Mouse (Mus musculus) limb, embryonic 15.5 days (tissue): ENCODE data around the gene Asb15. TPM values are rescaled to one million over a fixed set of nuclear protein-coding genes. Genes with fewer than 3 reads are reported as not detected.

ENCODE experiments used
- ATAC-seq: fragments of 200-750 bp; cut with Nextera tagmentation; 2 replicates; pipeline ENCODE4 v1.8.0; 2017; ENCODE audit warnings: low read depth, moderate TSS enrichment; ENCODE audit not compliant: insufficient number of reproducible peaks, low FRiP score, low TSS enrichment
- H3K27ac ChIP-seq: fragments of 300-500 bp; sonication (generic); 2 replicates; pipeline ENCODE4 v1.5.1; 2015; ENCODE audit warnings: moderate library complexity, mild to moderate bottlenecking, inconsistent platforms
- H3K27me3 ChIP-seq: fragments of 300-500 bp; sonication (generic); 2 replicates; pipeline ENCODE4 v1.6.1; 2015; ENCODE audit warnings: inconsistent platforms
- H3K36me3 ChIP-seq: fragments of 300-500 bp; sonication (generic); 2 replicates; pipeline ENCODE4 v1.6.1; 2015; ENCODE audit warnings: inconsistent platforms
- H3K4me1 ChIP-seq: fragments of 300-500 bp; sonication (generic); 2 replicates; pipeline ENCODE4 v1.6.1; 2015; ENCODE audit warnings: inconsistent platforms
- H3K4me2 ChIP-seq: fragments of 300-500 bp; sonication (generic); 2 replicates; pipeline ENCODE4 v1.6.1; 2015; ENCODE audit warnings: mild to moderate bottlenecking, inconsistent platforms
- H3K4me3 ChIP-seq: fragments of 300-500 bp; sonication (generic); 2 replicates; pipeline ENCODE4 v1.5.1; 2015; ENCODE audit warnings: mild to moderate bottlenecking, inconsistent platforms
- H3K9ac ChIP-seq: fragments of 300-500 bp; sonication (generic); 2 replicates; pipeline ENCODE4 v1.6.1; 2015; ENCODE audit warnings: inconsistent platforms
- H3K9me3 ChIP-seq: fragments of 300-500 bp; sonication (generic); 2 replicates; pipeline ENCODE4 v1.6.1; 2016; ENCODE audit warnings: inconsistent platforms
- WGBS: fragments of 180-500 bp; shearing (Covaris S2); methylation state at CpG from one replicate; pipeline ENCODE4 v1.1.7; 2015; 5-methylcytosine and 5-hydroxymethylcytosine counted together
- polyA plus RNA-seq: library from polyadenylated mRNA; unstranded; fragments of >200 nt; fragmentation: Nextera tagmentation; extraction: Ambion mirVana; gene quantifications from 2 replicates; pipeline ENCODE4 v1.2.1, GENCODE M21; 2015

The Asb15 gene
- polyA plus RNA-seq, 1 experiment from 2014 or later, result not detected

- H3K4me2 ChIP-seq, result no peak overlapping the region
- no peak for ATAC-seq
- H3K27ac ChIP-seq, result no peak overlapping the region
- H3K9me3 ChIP-seq, result no peaks in the 10 kb centered on the region
- H3K9ac ChIP-seq, result no peak overlapping the region
- H3K4me3 ChIP-seq, result no peak overlapping the region
- 92% methylated on average over 7 of the region's 7 CpGs for WGBS
- no peaks in the 10 kb centered on the region for H3K27me3 ChIP-seq
- H3K4me1 ChIP-seq, result no peaks in the 10 kb centered on the region
- peaks cover 28% of the 10 kb centered on the region for H3K36me3 ChIP-seq
Measured at GRCm38 (mm10) chr6:24612074-24612755, 84.3 kb downstream of the Asb15 start.

- no peak for ATAC-seq
- Histone ChIP-seq H3K4me3 (no peak overlapping the region), H3K36me3 (peaks cover 37% of the 10 kb centered on the region), H3K9me3 (no peaks in the 10 kb centered on the region), H3K27me3 (no peaks in the 10 kb centered on the region), H3K4me1 (no peaks in the 10 kb centered on the region), H3K27ac (no peak overlapping the region), H3K4me2 (no peak overlapping the region), H3K9ac (no peak overlapping the region)
- WGBS, result 95% methylated on average over 6 of the region's 6 CpGs
Measured at GRCm38 (mm10) chr6:24613346-24613745, 85.4 kb downstream of the Asb15 start.

DNA sequence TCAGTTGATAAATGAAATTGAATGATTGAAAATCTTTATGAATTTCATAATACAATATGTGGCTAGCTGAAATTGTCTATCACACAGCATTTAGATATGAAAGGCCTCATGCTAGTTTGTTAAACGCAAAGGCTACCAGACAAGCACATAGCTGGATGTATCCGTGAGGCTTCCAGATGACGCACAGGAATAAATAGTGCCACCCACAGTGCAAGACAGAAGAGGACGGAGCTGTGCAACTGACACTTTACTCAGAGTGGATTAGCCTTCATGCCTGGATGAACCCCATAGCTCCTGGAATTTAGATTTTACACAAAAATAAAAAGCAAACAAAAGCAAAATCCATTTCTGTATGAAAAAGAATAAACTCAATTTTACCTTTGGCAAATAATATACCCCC is 86.0 kb downstream of the Asb15 start:
- ATAC-seq, result no peak
- Histone ChIP-seq H3K4me1 (no peaks in the 10 kb centered on the region), H3K4me2 (no peak overlapping the region), H3K27me3 (no peaks in the 10 kb centered on the region), H3K9ac (no peak overlapping the region), H3K9me3 (no peaks in the 10 kb centered on the region), H3K4me3 (no peak overlapping the region), H3K27ac (no peak overlapping the region), H3K36me3 (peaks cover 37% of the 10 kb centered on the region)
- WGBS, result 93% methylated on average over 4 of the region's 4 CpGs

DNA sequence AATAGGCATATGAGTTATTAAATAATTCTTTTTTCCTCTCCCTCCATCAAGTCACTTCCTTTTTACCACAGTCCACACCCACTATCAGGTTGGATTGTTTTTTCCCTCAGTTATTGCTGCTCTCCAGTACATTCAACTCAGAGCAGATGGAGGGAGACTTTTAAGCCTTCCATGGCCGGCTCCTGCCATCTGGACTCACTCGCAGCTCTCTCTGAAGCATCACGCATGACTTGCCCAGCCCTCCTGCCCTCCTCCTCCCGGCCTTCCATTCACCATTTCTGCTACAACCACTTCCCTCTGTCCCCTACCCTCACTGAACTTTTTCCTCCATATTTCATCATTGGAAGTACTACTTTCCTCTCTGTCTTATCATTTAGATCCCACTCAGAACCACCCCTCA is 88.8 kb downstream of the Asb15 start:
- H3K4me2 ChIP-seq, result no peak overlapping the region
- no peak overlapping the region for H3K9ac ChIP-seq
- no peak overlapping the region for H3K27ac ChIP-seq
- no peak for ATAC-seq
- no peaks in the 10 kb centered on the region for H3K9me3 ChIP-seq
- no peaks in the 10 kb centered on the region for H3K4me1 ChIP-seq
- no peaks in the 10 kb centered on the region for H3K27me3 ChIP-seq
- no peak overlapping the region for H3K4me3 ChIP-seq
- H3K36me3 ChIP-seq, result peaks cover 45% of the 10 kb centered on the region
- 80% methylated on average over 4 of the region's 4 CpGs for WGBS

GRCm38 (mm10) chr6:24619285-24620045 is 91.5 kb downstream of the Asb15 start:
- Histone ChIP-seq H3K9me3 (no peaks in the 10 kb centered on the region), H3K27ac (no peak overlapping the region), H3K4me1 (no peaks in the 10 kb centered on the region), H3K4me3 (no peak overlapping the region), H3K4me2 (no peak overlapping the region), H3K36me3 (peaks cover 49% of the 10 kb centered on the region), H3K9ac (no peak overlapping the region), H3K27me3 (no peaks in the 10 kb centered on the region)
- WGBS, result 47% methylated on average over 6 of the region's 6 CpGs
- no peak for ATAC-seq

DNA sequence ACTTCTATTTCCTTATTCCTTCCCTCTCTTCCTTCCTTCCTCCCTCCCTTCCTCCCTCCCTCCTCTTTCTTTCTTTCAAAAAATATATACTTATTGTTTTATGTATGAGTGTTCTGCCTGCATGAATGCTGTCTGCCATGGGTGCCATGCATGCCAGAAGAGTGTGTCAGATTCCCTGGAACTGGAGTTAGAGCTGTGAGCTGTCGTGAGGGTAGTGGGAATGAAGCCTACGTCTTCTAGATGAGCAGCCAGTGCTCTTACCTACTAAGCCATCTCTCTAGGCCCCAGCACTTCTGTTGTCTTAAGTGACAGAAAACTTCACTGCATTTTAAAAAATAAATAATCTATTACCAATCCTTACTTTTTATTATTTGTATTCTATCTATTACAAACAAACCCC is 93.0 kb downstream of the Asb15 start:
- Histone ChIP-seq H3K27me3 (no peaks in the 10 kb centered on the region), H3K4me1 (no peaks in the 10 kb centered on the region), H3K27ac (no peak overlapping the region), H3K36me3 (peaks cover 44% of the 10 kb centered on the region), H3K4me3 (no peak overlapping the region), H3K9ac (no peak overlapping the region), H3K9me3 (no peaks in the 10 kb centered on the region), H3K4me2 (no peak overlapping the region)
- 87% methylated on average over 2 of the region's 2 CpGs for WGBS
- ATAC-seq, result no peak

GRCm38 (mm10) chr6:24622098-24622497 is 94.2 kb downstream of the Asb15 start:
- ATAC-seq, result no peak
- 83% methylated on average over 2 of the region's 2 CpGs for WGBS
- Histone ChIP-seq H3K27ac (no peak overlapping the region), H3K36me3 (peaks cover 40% of the 10 kb centered on the region), H3K4me2 (no peak overlapping the region), H3K9me3 (no peaks in the 10 kb centered on the region), H3K9ac (no peak overlapping the region), H3K4me1 (no peaks in the 10 kb centered on the region), H3K27me3 (no peaks in the 10 kb centered on the region), H3K4me3 (no peak overlapping the region)

Other genes with a start within 250 kb of the Asb15 start
- 0.05 TPM in 1 of 2 replicates, not detected in the other for gene Iqub, start 13.1 kb upstream of the Asb15 start, polyA plus RNA-seq
- 305 and 311 TPM in 2 replicates for gene Ndufa5, start 131 bp upstream of the Asb15 start, polyA plus RNA-seq
- 2.3 and 9.9 TPM in 2 replicates for gene Lmod2, start 69.6 kb downstream of the Asb15 start, polyA plus RNA-seq
- 63.0 and 65.8 TPM in 2 replicates for gene Wasl, start 136.9 kb downstream of the Asb15 start, polyA plus RNA-seq
- not detected in 2 replicates for gene Hyal6, start 205.1 kb downstream of the Asb15 start, polyA plus RNA-seq
- gene Hyal4, start 220.2 kb downstream of the Asb15 start, polyA plus RNA-seq, result 0.05 and 0.11 TPM in 2 replicates